10 mouse cellular contexts compared by ENCODE assay signal in the genomic region with DNA sequence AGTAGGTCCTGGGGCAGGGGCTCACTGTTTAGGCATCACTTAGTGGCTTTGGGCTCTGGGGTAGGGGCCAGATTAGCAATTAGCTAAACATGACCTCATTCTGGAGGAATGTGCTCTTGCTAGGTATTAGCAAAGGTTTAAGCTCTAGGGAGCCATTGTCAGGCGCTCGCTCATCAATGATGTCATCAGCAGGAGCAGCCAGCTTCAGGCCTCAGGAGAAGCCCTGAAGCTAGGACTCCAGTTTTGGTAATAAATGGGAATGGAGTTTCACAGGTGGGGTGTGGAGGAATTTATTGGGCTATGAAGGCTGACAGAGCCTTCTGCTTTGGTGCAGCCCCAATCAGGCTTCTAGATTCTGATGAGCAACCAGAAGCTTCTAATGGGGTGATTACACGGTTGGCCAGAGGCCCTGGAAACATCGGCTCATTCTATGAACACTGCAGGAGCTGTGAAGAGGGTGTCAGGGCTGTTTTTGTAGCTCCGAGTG. TPM values are rescaled to one million over a fixed set of nuclear protein-coding genes. Genes with fewer than 3 reads are reported as not detected.
DNase-seq lines count a peak whose midpoint lies in the region; ATAC-seq and TF ChIP-seq lines count a peak whose summit lies in the region.
"Had no signal": no experiment of that assay in that cellular context is flagged by ENCODE, and none has a peak within 500 bp of the region (broad histone marks: within the 10 kb centered on the region; RNA-seq: fewer than 3 reads in every experiment).

No protein-coding gene starts in this region.

- no peaks in the 10 kb centered on the region for H3K27me3 ChIP-seq in forebrain, postnatal 0 days (ENCODE audit: insufficient read depth, low read length)
- no peaks in the 10 kb centered on the region for H3K27me3 ChIP-seq in limb, embryonic 14.5 days (ENCODE audit: control insufficient read depth, insufficient read depth, low read length)
- H3K27me3 ChIP-seq in thymus, adult 2 months (ENCODE audit: control insufficient read depth, insufficient read depth, low read length), result no peaks in the 10 kb centered on the region

- H3K4me1 ChIP-seq in forebrain, postnatal 0 days (ENCODE audit: insufficient read depth), result peaks cover 7% of the 10 kb centered on the region; the same call in 1 of the 2 replicates
- peaks cover 76% of the 10 kb centered on the region for H3K4me1 ChIP-seq in limb, embryonic 14.5 days (ENCODE audit: control insufficient read depth, insufficient read depth, low read length)
- peaks cover 6% of the 10 kb centered on the region for H3K4me1 ChIP-seq in thymus, adult 2 months (replicated peaks; ENCODE audit: control insufficient read depth, insufficient read depth, low read length)

- no peak for TF ChIP-seq POLR2A in limb, embryonic 14.5 days (IDR thresholded peaks at IDR 0.05; ENCODE audit: borderline replicate concordance, extremely low read depth, insufficient read depth, insufficient read length)
- no peak for TF ChIP-seq POLR2A in thymus, adult 2 months (IDR thresholded peaks at IDR 0.05; ENCODE audit: control insufficient read depth, extremely low read depth, insufficient read depth, low read length, poor library complexity)

- 14% methylated on average over 5 of the region's 5 CpGs for WGBS in forebrain, postnatal 0 days
- 14% methylated on average over 5 of the region's 5 CpGs for WGBS in limb, embryonic 14.5 days
- WGBS in thymus, adult 2 months, result 93% methylated on average over 5 of the region's 5 CpGs

- peak; percentile 20 for DNase-seq in urinary bladder, postnatal 14 days (ENCODE audit: low spot score)
- DNase-seq in urinary bladder, adult 2 months (ENCODE audit: low spot score), result no peak
- DNase-seq in forebrain, postnatal 0 days, result peak; percentile 26
- DNase-seq in limb, embryonic 14.5 days (ENCODE audit: low spot score), result peak; percentile 81
- DNase-seq in cerebellum, adult 8-10 months, result no peak
- DNase-seq in frontal cortex, postnatal 25 days (ENCODE audit: low spot score in 2 of 2), result no peak
- DNase-seq in thymus, postnatal 36 days, result no peak
- DNase-seq in thymus, adult 2 months, result no peak

- no peaks in the 10 kb centered on the region for H3K9me3 ChIP-seq in forebrain, postnatal 0 days (ENCODE audit: low read length)
- H3K9me3 ChIP-seq in limb, embryonic 14.5 days (ENCODE audit: control insufficient read depth, low read length), result no peaks in the 10 kb centered on the region

- no peak overlapping the region for H3K27ac ChIP-seq in forebrain, postnatal 0 days (ENCODE audit: low read depth, low read length)
- peak overlapping the region; percentile 34; the same call in 1 of the 2 replicates for H3K27ac ChIP-seq in limb, embryonic 14.5 days (replicated peaks; ENCODE audit: low read depth, low read length)
- H3K27ac ChIP-seq in thymus, adult 2 months (ENCODE audit: control insufficient read depth, insufficient read depth, low read length), result no peak overlapping the region

- no peak overlapping the region for H3K4me2 ChIP-seq in forebrain, postnatal 0 days (ENCODE audit: low read depth)
- no peak overlapping the region for H3K4me2 ChIP-seq in limb, embryonic 14.5 days (replicated peaks; ENCODE audit: low read depth, low read length, severe bottlenecking)

- no peaks in the 10 kb centered on the region for H3K36me3 ChIP-seq in forebrain, postnatal 0 days (ENCODE audit: insufficient read depth)
- no peaks in the 10 kb centered on the region for H3K36me3 ChIP-seq in limb, embryonic 14.5 days (ENCODE audit: control insufficient read depth, insufficient read depth, low read length)
- no peaks in the 10 kb centered on the region for H3K36me3 ChIP-seq in thymus, adult 2 months (ENCODE audit: control insufficient read depth, insufficient read depth, low read length)

- no peak overlapping the region for H3K9ac ChIP-seq in forebrain, postnatal 0 days
- no peak overlapping the region for H3K9ac ChIP-seq in limb, embryonic 14.5 days (ENCODE audit: low read depth, low read length, severe bottlenecking)

- H3K4me3 ChIP-seq in forebrain, postnatal 0 days (ENCODE audit: low read depth, low read length), result no peak overlapping the region
- H3K4me3 ChIP-seq in limb, embryonic 14.5 days (replicated peaks; ENCODE audit: low read length), result no peak overlapping the region
- no peak overlapping the region for H3K4me3 ChIP-seq in thymus, adult 2 months (ENCODE audit: control insufficient read depth, insufficient read depth, low read length)

- no peak for TF ChIP-seq CTCF in forebrain, postnatal 0 days (IDR thresholded peaks at IDR 0.05; ENCODE audit: low read depth)
- no peak for TF ChIP-seq CTCF in thymus, adult 2 months (IDR thresholded peaks at IDR 0.05; ENCODE audit: borderline replicate concordance, control insufficient read depth, extremely low read depth, insufficient read depth, low read length, poor library complexity)

- peak; percentile 46 for ATAC-seq in forebrain, postnatal 0 days
- peak; percentile 78 for ATAC-seq in limb, embryonic 14.5 days (ENCODE audit: low FRiP score, low read depth)
- ATAC-seq: lung, postnatal 0 days had no signal

RNA-seq across cellular contexts. Expression of gene Flnb, which starts 30.0 kb away (rescaled TPM):
- 47.4 and 48.6 TPM in 2 replicates for polyA plus RNA-seq in urinary bladder, adult 2 months (2012; rRNA removed)
- 18.6 and 22.5 TPM in 2 replicates for total RNA-seq in forebrain, postnatal 0 days (2014; rRNA removed)
- 1.3 and 2.3 TPM in 2 replicates for polyA plus RNA-seq in forebrain, postnatal 0 days (2015; fragmentation: Nextera tagmentation; extraction: Ambion mirVana)
- 58.7 and 65.2 TPM in 2 replicates for polyA plus RNA-seq in limb, embryonic 14.5 days (2012; rRNA removed)
- polyA plus RNA-seq in limb, embryonic 14.5 days (2014; fragmentation: Nextera tagmentation; extraction: Ambion mirVana), result 39.4 and 46.5 TPM in 2 replicates
- polyA plus RNA-seq in thymus, adult 2 months (2012; rRNA removed), result 26.4 and 26.5 TPM in 2 replicates

RNA-seq across cellular contexts. Expression of gene Gm26661, which starts 56.4 kb away (rescaled TPM):
- not detected in 2 replicates for polyA plus RNA-seq in urinary bladder, adult 2 months (2012; rRNA removed)
- total RNA-seq in forebrain, postnatal 0 days (2014; rRNA removed), result not detected in 2 replicates
- polyA plus RNA-seq in forebrain, postnatal 0 days (2015; fragmentation: Nextera tagmentation; extraction: Ambion mirVana), result not detected in 2 replicates
- not detected in 2 replicates for polyA plus RNA-seq in limb, embryonic 14.5 days (2012; rRNA removed)
- not detected in 2 replicates for polyA plus RNA-seq in limb, embryonic 14.5 days (2014; fragmentation: Nextera tagmentation; extraction: Ambion mirVana)
- not detected in 2 replicates for polyA plus RNA-seq in thymus, adult 2 months (2012; rRNA removed)
- total RNA-seq: heart, adult 18-20 months had no signal
- polyA plus RNA-seq: lung, postnatal 0 days had no signal

Comparison
In these comparisons a context has a peak if more than half of its experiments do, and no peak if none do; other contexts are left out.
1. DNase-seq: peak in urinary bladder, postnatal 14 days (single experiment), forebrain, postnatal 0 days (single experiment) and limb, embryonic 14.5 days (single experiment); none in urinary bladder, adult 2 months (single experiment), cerebellum, adult 8-10 months (single experiment), frontal cortex, postnatal 25 days (0 of 2), thymus, postnatal 36 days (0 of 2) and thymus, adult 2 months (single experiment).